Mouse (Mus musculus) adrenal gland, adult 18-20 months (tissue): Measurements from ENCODE around the gene Sema6b. TPM values are rescaled to one million over a fixed set of nuclear protein-coding genes. Genes with fewer than 3 reads are reported as not detected.

Source experiments
- DNase-seq, 2 experiments: peaks; one replicate each; pipeline ENCODE4 v3.0.0; 2021 to 2022; ENCODE audit warnings: low spot score in 2 of 2
- total RNA-seq, 2 experiments: library from RNA; stranded (reverse); gene quantifications; 1 replicate in 1 of 2; 2 replicates in 1 of 2; pipeline ENCODE4 v1.2.3; 2021

Gene Sema6b
- total RNA-seq, 2 experiments from 2014 or later: 6.3 to 7.0 TPM

DNA sequence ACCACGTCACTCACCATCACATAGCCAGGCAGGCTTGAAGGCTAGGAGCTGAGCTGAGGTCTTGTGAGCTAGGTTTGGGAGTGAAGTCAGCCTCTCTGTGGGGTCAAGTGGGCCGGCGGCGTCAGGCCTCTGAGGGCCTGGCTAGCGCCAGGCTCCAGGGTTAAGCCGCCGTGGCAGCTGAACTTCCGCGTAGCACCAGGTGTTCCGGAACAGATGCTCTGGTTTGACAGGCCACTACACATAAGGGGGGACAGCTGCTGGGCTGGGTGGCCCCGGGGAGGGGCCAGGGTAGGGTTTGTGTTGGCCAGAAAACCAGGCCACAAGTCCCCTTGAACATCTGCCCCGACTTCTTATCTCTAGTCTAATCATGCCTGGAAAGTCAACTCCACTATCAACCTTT lies 7.3 kb upstream of the Sema6b start:
- no peak for DNase-seq

DNA sequence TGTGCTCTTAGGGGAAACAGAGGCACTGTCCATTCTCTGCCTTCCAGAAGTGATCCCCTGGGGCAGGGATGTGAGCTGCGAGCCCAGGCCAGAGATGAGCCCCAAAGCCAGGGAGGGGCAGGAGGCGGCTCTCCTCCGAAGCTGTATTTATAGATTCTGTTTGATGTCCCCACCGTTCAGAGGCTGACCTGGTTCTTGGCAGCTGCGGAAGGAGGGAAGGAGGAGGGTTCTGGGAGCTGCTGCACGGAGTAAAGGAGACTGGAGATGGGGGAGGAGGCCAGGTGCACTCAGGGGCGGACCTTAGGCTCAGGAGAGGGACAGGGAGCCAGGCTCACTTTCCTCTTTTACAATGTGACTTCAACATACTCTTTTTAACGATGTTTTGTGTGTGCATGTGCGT lies 6.0 kb upstream of the Sema6b start:
- no peak for DNase-seq

DNA sequence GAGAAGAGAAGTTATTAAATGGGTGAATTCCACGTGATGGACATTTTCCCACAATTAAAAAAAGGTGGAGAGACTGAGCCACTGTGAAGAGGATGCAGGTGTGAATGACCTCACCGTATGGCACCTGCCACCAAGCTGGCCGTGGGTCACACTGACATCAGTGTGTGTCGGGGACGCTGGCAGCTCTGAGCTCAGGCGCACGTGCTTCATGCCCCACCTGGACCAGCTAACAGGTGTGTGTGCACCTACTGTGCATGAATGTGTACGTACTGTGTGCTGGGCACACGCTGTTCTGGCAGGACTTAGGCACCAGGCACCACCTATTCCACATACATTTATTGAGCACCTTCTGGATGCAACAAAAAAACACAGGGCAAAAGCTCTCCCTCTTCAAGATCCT lies 4.4 kb upstream of the Sema6b start:
- no peak for DNase-seq

DNA sequence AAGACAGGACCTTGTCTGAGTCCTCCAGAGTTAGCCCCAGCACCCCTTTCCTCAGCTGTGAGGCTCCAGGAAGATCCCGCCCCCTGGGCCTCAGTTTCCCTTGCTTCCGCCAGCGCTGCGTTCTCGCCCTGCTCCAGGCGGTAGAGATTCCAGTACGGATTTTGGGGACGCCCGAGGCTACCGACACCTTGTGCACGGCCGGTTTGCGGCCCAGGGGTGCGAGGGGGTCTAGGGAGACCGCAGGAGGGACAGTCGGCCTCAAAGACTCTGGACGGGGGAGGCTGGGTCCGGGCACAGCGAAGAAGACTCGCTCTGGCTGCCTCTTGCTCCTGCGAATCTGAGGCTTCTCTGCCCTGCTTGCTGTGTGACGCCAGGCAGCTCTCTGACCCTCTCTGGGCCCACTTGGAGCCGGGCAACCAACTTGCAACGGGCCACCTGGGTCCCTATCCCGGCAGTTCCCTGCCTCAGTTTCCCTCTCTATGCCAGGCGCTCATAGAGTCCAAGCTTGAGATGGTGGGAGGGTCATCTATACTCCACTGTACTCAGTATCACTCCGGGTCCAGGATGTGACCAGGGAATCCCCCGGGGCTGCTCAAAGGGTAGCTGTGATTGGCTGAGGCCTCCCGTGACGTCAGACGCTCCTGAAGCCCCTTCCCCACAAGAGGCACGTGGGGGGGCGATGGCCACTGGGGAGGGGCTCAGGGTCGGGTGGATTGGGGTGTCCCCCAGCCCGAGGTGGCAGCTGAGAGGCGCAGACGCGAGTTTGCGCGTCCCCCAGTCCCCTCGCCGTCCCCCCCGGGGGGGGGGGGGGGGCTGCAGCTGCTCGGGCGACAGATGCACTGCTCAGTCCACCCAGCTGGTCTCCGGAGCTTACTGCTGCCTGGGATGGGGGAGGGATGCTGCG lies 1.8 kb upstream of the Sema6b start:
- DNase-seq: no peak

DNA sequence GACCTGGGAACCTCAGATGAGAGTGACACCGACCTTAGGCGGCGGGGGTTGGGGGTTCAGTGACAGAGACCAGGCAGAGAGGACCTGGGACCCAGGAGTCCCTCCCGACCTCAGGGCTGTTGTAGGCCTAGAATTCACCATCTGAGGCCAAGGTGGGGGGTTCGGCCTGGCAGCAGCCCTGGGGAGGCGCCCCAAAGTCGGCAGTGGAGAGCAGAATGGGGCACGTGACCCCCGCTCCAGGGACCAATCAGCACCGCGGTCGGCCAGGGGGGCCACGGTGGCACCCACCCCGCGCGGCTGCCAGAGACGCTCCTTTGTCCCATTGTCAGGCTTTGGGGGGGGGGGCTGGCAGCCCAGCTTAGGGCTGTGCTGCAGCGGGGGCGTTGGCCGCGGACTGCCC lies 788 bp downstream of the Sema6b start:
- no peak for DNase-seq

DNA sequence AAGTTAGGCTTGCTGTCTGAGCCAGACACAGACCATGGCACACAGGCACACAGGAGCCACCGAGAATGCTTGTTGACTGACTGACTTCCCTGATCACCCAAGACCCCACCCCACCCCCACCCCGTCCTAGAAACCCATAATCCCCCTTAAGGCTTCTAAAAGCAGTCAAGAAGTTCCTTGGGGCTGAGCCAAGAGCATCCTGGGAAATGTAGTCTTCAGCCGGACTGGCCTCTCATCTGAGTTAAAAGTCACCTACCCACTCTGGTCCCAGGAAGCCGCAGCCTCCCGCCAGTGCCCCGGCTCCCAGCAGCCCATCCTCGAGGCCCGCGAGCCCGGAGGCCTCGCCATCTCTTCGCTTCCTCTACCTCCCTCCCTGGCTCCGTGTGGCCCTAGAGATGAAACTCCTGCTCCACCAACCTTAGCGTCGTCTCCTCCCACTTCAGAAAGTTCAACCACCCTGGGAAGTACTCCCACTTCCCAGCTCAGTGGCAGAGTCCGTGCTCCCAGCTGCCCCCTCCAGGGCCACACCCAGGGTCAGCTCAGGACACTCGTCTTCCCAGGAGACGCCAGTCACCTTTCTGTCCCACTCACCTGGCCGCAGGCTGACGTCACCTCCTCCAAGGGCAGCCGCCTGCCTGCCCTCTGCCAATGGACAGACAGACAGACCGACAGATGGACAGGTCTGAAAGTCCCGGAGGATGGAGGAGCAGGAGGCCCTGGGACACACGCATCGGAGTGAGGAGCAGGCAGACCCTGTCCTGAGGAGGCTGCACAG lies 2.1 kb downstream of the Sema6b start:
- no peak for DNase-seq

DNA sequence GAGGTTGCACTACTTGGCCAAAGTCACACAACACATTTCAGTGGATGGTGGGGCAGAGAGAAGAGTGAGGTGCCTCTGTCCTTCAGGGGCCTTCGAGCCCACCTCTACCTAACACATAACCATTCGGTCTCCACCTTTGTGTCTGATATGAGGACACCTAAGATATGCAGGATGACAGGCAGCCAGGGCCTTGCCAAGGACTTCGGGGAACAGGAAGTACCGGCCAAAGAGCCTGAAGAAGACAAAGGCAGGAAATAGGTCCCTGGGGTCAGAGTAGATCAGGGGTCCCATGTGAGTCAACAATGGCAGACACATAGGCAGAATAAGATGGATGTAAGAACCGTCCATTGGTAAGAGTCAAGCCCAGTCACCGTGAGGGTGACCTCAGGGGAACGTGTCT lies 3.6 kb downstream of the Sema6b start:
- no peak for DNase-seq

DNA sequence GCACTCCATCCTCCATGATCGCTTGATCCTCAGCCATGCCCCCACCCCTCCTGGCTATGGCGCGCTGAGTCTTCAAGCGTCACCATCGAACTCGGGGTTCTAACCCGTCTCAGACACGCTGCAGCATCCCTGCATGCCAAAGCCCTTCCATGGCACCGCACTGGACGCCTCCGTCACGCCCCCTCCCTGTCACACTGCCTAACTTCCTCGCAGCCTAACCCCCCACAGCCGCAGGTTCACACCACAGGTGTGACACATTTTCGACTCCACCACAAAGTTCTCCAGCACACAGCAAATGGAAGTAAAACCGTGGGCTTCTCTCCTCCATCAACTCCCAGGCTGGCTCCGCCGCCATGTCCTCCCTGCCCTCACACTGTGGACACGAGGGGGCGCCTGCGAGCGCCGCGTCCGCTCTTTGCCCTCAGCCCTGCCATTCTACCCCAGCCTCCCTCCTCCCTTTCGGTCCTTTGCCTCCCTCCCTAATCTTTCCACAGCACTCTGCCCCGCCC lies 5.6 kb downstream of the Sema6b start:
- DNase-seq: peak; percentile 74 to 84

DNA sequence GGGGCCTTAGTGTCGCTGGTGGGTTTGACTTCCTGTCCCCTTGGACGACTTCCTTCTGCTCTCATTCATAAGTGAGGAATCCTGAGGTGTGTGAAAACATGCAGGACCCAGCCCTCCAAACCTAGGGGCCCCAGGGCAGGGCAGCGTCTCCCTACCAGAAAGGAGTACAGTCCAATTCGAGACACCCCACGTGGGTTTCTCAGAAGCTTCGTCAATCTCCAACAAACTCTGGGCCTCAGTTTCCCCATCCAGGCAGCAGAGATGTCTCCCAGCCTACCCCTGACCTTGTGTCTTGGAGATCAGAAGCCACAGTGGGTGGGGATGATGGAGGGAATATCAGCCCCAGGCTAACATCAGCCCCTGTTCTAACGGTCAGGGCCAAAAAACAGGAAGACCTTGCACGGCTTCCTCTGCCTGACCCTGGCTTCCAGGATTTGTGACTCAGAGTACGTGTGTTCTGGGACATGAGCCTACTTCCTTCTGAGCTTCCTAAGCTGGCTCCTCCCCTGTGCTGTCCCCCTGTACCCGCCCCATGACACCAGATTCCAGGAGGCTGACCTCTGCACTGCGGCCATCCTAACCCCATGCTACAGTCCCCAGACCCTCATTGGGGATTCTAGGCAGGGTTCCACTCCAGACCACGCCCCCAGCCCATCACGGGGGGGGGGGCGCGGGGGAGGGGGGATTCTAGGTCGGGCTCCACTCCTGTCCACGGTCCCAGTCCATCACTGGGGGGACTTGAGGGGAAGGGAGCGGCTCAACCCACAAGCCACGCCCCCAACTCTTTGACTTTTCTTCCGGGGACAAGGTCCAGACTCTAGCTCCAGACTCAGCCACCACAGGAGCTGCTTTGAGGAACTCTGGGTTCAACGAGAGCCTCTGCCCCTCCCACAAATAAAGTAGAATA lies 6.4 kb downstream of the Sema6b start:
- DNase-seq: peak; percentile 56 to 60

DNA sequence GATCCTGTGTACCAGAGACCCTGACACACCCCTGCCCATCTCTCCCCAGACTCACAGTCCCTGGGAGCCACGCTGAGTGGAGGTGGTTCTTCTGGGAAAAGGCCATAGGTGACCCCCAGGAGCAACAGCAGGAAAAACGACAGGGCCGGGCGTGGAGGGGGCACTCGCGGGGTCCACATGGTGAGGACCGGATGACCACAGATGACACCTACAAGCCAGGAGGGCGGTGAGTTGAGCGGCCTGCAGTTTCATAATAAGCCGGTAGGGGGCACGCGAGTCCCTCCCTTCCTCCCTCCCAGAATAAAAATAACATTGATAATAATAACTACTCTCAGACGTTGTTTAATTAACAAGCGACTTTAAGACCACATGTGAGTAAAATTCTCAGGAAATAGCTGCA lies 7.5 kb downstream of the Sema6b start:
- DNase-seq: peak; percentile 65 to 73

DNA sequence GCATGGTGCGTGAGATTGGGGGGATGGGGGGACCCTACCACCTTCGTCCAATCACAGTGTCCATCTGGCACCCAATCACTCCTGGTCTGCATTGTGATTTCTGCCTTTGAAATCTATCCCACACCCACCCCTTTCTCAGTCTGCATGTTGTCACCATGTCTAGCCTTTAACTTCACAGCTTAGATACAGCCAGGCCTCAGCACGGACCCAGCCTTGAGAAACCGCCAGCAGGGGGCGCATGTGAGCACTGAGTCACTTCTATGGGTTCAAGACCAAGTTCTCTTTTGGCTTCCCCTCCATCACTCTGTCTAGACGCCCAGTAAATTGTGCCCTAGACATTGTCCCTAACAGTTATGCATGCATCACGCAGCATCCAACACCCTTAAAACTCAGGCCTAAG lies 8.3 kb downstream of the Sema6b start:
- DNase-seq: peak; percentile 72 to 78

DNA sequence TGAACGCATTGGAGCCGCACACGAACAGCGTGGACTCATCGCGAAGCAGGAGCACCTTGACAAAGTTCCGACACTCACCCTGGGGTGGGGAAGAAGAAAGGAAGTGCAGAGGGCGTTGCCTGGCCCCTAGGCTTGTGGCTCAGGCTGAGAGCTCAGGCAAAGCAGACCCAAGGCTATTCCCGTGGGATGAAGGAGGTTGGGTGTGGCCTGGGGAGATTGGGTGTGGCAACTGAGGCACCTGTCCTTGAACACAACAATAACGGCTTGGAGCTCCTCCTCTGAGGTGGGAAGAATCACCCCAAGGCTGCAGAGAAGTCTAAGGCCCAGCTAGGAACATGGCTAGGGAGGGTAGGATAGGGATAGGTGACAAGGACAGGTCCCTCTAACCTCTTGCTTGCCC lies 9.0 kb downstream of the Sema6b start:
- DNase-seq: no peak

DNA sequence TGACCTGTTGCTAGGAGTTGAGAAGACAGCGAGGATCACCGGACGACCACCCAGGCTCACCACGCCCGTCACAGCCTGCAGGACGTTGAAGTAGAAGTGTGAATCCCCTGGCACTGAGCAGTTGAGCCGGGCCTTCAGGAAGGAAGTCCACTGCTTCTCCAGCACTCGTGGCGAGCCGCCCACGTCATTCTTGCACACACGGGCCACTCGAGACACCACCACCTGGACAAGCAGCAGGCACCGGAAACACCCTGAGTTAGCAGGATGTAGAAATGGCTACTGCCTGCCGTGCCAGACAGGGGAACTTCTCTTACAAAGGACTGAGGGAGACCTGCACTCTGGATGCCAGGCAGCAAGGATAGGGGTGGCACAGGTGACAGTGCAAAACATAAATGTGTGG lies 11.9 kb downstream of the Sema6b start:
- DNase-seq: no peak

DNA sequence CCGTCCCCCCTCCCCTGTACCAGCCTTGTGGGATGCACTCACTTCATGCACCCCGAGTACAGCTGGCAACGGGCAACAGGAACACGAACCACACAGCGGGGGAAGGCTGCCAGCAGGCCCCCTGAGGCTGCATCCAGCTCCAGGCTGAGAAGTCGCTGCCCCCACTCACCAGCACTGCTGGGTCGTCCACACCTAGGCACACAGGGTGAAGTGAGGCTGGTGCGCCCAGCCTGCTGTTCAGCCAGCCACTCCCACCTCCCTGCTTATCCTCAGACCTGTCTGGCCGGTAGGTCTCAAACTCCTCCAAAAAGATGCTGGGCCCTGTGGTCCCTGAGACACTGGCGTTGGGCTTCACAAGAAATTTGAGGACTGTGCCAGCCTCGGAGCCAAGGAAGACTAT lies 14.0 kb downstream of the Sema6b start:
- DNase-seq: no peak

DNA sequence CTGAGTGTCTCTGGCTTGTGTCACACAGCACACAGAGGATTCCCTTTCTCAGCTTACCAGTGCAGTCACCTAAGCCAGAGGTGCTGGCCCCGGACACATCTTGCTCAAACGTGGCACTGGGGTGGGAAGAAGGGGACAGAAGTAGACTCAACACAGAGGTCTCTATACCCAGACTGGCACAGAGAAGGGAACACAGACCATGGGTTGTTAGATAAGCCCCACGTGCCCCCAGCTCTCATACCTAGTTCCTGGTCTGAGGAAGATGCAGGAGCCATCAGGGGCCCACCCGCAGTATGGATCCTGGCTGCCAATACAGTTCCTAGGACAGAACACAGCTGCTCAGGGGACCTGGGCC lies 14.9 kb downstream of the Sema6b start:
- no peak for DNase-seq

DNA sequence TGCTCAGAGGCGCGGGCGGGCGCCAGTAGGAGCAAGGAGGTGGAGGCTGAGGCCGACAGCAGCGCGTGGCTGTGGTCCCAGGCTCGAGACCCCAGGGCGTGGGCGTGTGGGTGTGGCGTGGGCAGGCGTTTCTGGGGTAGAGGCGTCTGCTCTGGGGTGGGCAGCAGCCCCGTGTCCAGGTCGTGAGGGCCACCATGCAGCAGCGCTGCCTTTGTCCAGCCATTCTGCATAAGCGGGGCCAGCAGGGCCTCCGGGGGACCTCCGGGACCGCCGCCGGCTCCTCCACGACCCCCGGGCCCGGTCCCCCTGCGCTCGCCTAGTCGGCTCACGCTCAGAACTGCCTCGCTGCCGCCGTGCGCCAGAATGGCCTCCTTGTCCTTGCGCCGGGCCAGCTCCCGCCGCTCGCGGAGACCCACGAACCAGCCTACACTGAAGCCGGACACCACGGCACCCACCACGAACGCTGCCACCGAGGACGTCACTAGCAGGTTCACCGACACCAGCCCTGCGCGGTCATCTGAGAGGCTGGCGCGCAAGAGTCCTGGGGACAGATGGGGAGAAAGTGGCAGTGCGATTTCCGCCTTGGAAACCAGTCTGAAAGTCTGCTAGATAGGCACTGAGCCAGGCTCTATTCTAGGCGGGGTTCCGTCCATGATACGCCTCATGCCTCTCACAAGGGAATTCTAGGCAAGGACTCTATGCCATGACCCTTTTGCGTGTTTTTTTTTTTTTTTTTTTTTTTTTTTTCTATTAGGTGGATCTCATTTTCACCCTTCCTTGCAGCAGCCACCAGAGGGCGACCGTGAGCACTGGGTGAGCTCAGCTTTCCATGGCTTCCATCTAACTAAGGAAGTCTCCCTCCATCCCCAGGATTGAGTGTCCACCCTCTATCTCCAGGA lies 15.5 kb downstream of the Sema6b start:
- peak; percentile 59 to 74 for DNase-seq

DNA sequence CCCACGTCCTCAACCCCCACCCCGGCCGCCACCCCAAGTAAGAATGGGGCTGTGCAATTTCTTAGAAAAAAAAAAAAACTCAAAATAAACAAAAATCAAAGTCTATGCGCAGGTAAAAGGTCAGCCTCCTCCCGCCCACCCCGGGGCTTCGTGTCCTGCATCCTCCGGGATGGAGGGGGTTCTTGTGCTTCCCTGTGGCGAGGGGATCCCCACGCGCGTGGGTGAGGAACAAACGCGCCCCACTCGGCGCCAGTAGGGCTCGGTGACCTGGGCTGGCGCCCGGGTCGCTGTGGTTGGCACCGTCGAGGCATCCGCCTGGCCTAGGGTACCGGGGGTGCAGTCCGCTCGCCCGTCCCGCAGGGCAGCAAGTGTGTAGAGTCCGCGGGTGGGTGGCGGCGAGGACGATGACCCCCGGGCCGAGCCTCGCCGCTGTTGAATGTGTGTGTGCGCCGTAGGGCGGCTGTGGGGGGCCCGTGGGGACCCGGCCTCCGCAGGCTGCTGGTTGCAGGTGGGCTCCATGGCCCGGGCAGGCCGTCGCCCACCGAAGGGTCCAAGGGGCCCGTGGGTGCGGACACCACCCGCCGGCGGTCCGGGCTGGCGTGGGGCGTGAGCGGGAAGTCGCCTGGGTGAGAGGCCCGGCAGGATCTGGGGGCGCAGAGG lies 16.3 kb downstream of the Sema6b start:
- DNase-seq: no peak

DNA sequence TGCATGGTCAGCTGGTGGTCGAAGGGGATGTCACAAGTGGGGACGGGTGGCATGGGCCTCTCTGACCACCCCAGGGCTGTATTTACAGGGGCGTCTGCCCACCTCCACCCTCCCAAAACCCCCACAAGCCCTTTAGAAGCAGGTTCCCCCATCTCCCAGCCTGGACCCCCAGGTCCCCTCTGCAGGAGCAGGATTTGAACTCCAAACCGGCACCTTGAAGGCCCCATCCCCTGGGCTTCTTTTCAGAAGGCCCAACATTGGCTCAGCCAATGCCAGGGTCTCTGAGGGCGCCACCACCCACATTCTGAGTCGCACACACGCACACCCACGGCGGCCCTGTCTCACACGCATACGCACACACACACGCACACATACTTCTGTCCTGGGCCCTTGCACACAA lies 17.0 kb downstream of the Sema6b start:
- no peak for DNase-seq

DNA sequence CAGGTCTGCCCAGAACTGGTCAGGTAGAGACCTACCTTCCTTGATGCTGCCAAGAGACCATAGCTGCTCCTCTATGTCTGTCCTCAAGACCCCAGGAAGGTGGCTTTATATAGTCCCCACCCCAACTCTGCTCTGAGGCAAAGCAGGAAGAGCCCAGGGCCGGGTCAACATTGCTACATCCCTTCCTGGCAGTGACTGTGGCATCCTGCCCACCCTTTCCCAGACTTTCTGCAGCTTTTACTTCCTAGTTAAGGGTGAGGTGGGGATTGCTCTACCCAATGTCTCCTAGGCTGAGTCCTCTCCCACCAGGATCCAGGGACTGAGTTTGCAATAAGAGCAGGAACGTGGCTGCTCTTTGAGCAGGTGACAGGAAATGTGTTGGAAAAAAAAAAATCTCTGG lies 18.3 kb downstream of the Sema6b start, which contains the start of gene Lrg1:
TSS of gene Lrg1 (minus strand) at position 176 of the 400 bp plus-strand sequence.
- DNase-seq: no peak
